Mouse (Mus musculus) liver, embryonic 11.5 days (tissue): Measurements from ENCODE around the gene Naa38. TPM values are rescaled to one million over a fixed set of nuclear protein-coding genes. Genes with fewer than 3 reads are reported as not detected.

ENCODE experiments used
- ATAC-seq: fragments of 200-750 bp; cut with Nextera tagmentation; replicated peaks from 2 replicates; pipeline ENCODE4 v1.8.0; 2017; ENCODE audit warnings: moderate number of reproducible peaks, mild to moderate bottlenecking, moderate TSS enrichment, moderate library complexity; ENCODE audit not compliant: low FRiP score
- DNase-seq: peaks from one replicate; pipeline ENCODE4 v3.0.0-alpha.2; 2017; ENCODE audit warnings: low spot score
- H3K27ac ChIP-seq: fragments of 300-500 bp; sonication (generic); 2 replicates; pipeline ENCODE4 v1.5.1; 2014; ENCODE audit warnings: mild to moderate bottlenecking, low read depth, low read length, control low read depth
- H3K27me3 ChIP-seq: fragments of 300-500 bp; sonication (generic); replicated peaks from 2 replicates; pipeline ENCODE4 v1.6.1; 2014; ENCODE audit warnings: low read length, mixed read lengths; ENCODE audit not compliant: control insufficient read depth, insufficient read depth
- H3K36me3 ChIP-seq: fragments of 300-500 bp; sonication (generic); 2 replicates; pipeline ENCODE4 v1.6.1; 2014; ENCODE audit warnings: mild to moderate bottlenecking, low read length, moderate library complexity, mixed read lengths; ENCODE audit not compliant: control insufficient read depth, insufficient read depth
- H3K4me1 ChIP-seq: fragments of 300-500 bp; sonication (generic); replicated peaks from 2 replicates; pipeline ENCODE4 v1.6.1; 2014; ENCODE audit warnings: low read length, mixed read lengths; ENCODE audit not compliant: control insufficient read depth, insufficient read depth
- H3K4me2 ChIP-seq: fragments of 300-500 bp; sonication (generic); 2 replicates; pipeline ENCODE4 v1.6.1; 2014; ENCODE audit warnings: mild to moderate bottlenecking, control low read depth, moderate library complexity
- H3K4me3 ChIP-seq: fragments of 300-500 bp; sonication (generic); 2 replicates; pipeline ENCODE4 v1.5.1; 2014; ENCODE audit warnings: low read depth, low read length, control low read depth
- H3K9ac ChIP-seq: fragments of 300-500 bp; sonication (generic); 2 replicates; pipeline ENCODE4 v1.6.1; 2014; ENCODE audit warnings: low read depth, low read length, control low read depth
- H3K9me3 ChIP-seq: fragments of 300-500 bp; sonication (generic); 2 replicates; pipeline ENCODE4 v1.6.1; 2016; ENCODE audit warnings: low read length, inconsistent platforms, mixed read lengths; ENCODE audit not compliant: control insufficient read depth
- WGBS: fragments of 180-500 bp; shearing (Covaris S2); extraction: QIAGEN DNeasy Blood & Tissue Kit; methylation state at CpG from one replicate; pipeline ENCODE4 v1.1.7; 2014; 5-methylcytosine and 5-hydroxymethylcytosine counted together
- polyA plus RNA-seq: library from polyadenylated mRNA; unstranded; fragments of >200 nt; fragmentation: Nextera tagmentation; extraction: Ambion mirVana; gene quantifications from 2 replicates; pipeline ENCODE4 v1.2.1, GENCODE M21; 2014

Gene Naa38
- polyA plus RNA-seq, 1 experiment from 2014 or later = 178 TPM

GRCm38 (mm10) chr11:69419443-69419812 lies 24.1 kb downstream of the Naa38 start:
- under 1% methylated on average over 19 of the region's 19 CpGs for WGBS
- DNase-seq (no peak), ATAC-seq (no peak)
- Histone ChIP-seq H3K4me1 (peaks cover 55% of the 10 kb centered on the region), H3K27me3 (peaks cover 28% of the 10 kb centered on the region), H3K9me3 (no peaks in the 10 kb centered on the region), H3K27ac (peak overlapping the region; percentile 96), H3K36me3 (no peaks in the 10 kb centered on the region), H3K4me2 (peak overlapping the region; percentile 93), H3K9ac (peak overlapping the region; percentile 59), H3K4me3 (peak overlapping the region; percentile 58)

- peak overlapping the region; percentile 93 for H3K4me2 ChIP-seq
- DNase-seq = peak; percentile 80
- peak; percentile 70 for ATAC-seq
- peaks cover 49% of the 10 kb centered on the region for H3K4me1 ChIP-seq
- H3K9ac ChIP-seq = peak overlapping the region; percentile 59
- H3K27me3 ChIP-seq = peaks cover 28% of the 10 kb centered on the region
- no peaks in the 10 kb centered on the region for H3K9me3 ChIP-seq
- H3K4me3 ChIP-seq = peak overlapping the region; percentile 58
- no peaks in the 10 kb centered on the region for H3K36me3 ChIP-seq
- WGBS = under 1% methylated on average over 31 of the region's 31 CpGs
- H3K27ac ChIP-seq = peak overlapping the region; percentile 96
Observed at GRCm38 (mm10) chr11:69419813-69420553, 24.7 kb downstream of the Naa38 start.

- Histone ChIP-seq H3K9me3 (no peaks in the 10 kb centered on the region), H3K36me3 (no peaks in the 10 kb centered on the region), H3K4me3 (peak overlapping the region; percentile 58), H3K27me3 (peaks cover 28% of the 10 kb centered on the region), H3K4me1 (peaks cover 43% of the 10 kb centered on the region), H3K4me2 (peak overlapping the region; percentile 93), H3K9ac (no peak overlapping the region), H3K27ac (no peak overlapping the region; the same call in 1 of the 2 replicates)
- ATAC-seq (no peak), DNase-seq (no peak)
- 12% methylated on average over 10 of the region's 10 CpGs for WGBS
Observed at GRCm38 (mm10) chr11:69420554-69421000, 25.3 kb downstream of the Naa38 start.

- Histone ChIP-seq H3K36me3 (no peaks in the 10 kb centered on the region), H3K27me3 (peaks cover 28% of the 10 kb centered on the region), H3K4me2 (peak overlapping the region; percentile 93), H3K27ac (no peak overlapping the region), H3K4me1 (peaks cover 43% of the 10 kb centered on the region), H3K9me3 (no peaks in the 10 kb centered on the region), H3K9ac (no peak overlapping the region), H3K4me3 (no peak overlapping the region)
- DNase-seq (no peak), ATAC-seq (no peak)
- 25% methylated on average over 25 of the region's 25 CpGs for WGBS
Observed at GRCm38 (mm10) chr11:69421131-69421977, 26.1 kb downstream of the Naa38 start.

GRCm38 (mm10) chr11:69422842-69423241 lies 27.6 kb downstream of the Naa38 start:
- Histone ChIP-seq H3K4me1 (peaks cover 33% of the 10 kb centered on the region), H3K4me2 (no peak overlapping the region), H3K27me3 (peaks cover 28% of the 10 kb centered on the region), H3K4me3 (no peak overlapping the region), H3K9me3 (no peaks in the 10 kb centered on the region), H3K9ac (no peak overlapping the region), H3K27ac (no peak overlapping the region), H3K36me3 (no peaks in the 10 kb centered on the region)
- no peak for DNase-seq
- WGBS = 88% methylated on average over 10 of the region's 10 CpGs
- no peak for ATAC-seq

- WGBS = 45% methylated on average over 6 of the region's 6 CpGs
- H3K27me3 ChIP-seq = peaks cover 28% of the 10 kb centered on the region
Observed at GRCm38 (mm10) chr11:69423885-69424284, 28.6 kb downstream of the Naa38 start.

GRCm38 (mm10) chr11:69426246-69426645 lies 31.0 kb downstream of the Naa38 start:
- no peak overlapping the region for H3K9ac ChIP-seq
- no peak; the same call in 1 of the 2 replicates for ATAC-seq
- 65% methylated on average over 2 of the region's 2 CpGs for WGBS

More at GRCm38 (mm10) chr11:69423885-69424284, 28.6 kb downstream of the Naa38 start:
- H3K4me2 ChIP-seq = no peak overlapping the region
- H3K4me1 ChIP-seq = peaks cover 34% of the 10 kb centered on the region
- no peaks in the 10 kb centered on the region for H3K36me3 ChIP-seq
- H3K9ac ChIP-seq = no peak overlapping the region
- no peak for ATAC-seq
- H3K9me3 ChIP-seq = no peaks in the 10 kb centered on the region
- DNase-seq = no peak
- H3K4me3 ChIP-seq = no peak overlapping the region
- no peak overlapping the region for H3K27ac ChIP-seq

GRCm38 (mm10) chr11:69428751-69429150 lies 33.5 kb downstream of the Naa38 start:
- Histone ChIP-seq H3K27me3 (0 out of 2 replicates have a peak, but pooled peaks cover 3% of the 10 kb centered on the region), H3K9me3 (no peaks in the 10 kb centered on the region), H3K36me3 (no peaks in the 10 kb centered on the region), H3K4me2 (no peak overlapping the region), H3K27ac (no peak overlapping the region), H3K4me1 (peaks cover 19% of the 10 kb centered on the region), H3K4me3 (no peak overlapping the region), H3K9ac (no peak overlapping the region)
- DNase-seq = peak; percentile 40
- no peak for ATAC-seq
- WGBS = 18% methylated on average over 4 of the region's 4 CpGs

More at GRCm38 (mm10) chr11:69426246-69426645, 31.0 kb downstream of the Naa38 start:
- no peak for DNase-seq
- Histone ChIP-seq H3K27me3 (peaks cover 19% of the 10 kb centered on the region), H3K4me2 (no peak overlapping the region), H3K4me3 (no peak overlapping the region), H3K27ac (no peak overlapping the region), H3K4me1 (peaks cover 22% of the 10 kb centered on the region), H3K36me3 (no peaks in the 10 kb centered on the region), H3K9me3 (no peaks in the 10 kb centered on the region)
